Mouse (Mus musculus) Muller cell, postnatal 12 days (primary cell): ENCODE data around the gene Plac1.
"Not testable (repeated sequence)": the region's sequence is repeated elsewhere in the genome, so short reads cannot be mapped to it uniquely, and the experiment has no call there.

Experiments
- DNase-seq: peaks from one replicate; pipeline ENCODE4 v3.0.0-alpha.2; 2015; ENCODE audit errors: inconsistent ontology term

Gene Plac1

DNA sequence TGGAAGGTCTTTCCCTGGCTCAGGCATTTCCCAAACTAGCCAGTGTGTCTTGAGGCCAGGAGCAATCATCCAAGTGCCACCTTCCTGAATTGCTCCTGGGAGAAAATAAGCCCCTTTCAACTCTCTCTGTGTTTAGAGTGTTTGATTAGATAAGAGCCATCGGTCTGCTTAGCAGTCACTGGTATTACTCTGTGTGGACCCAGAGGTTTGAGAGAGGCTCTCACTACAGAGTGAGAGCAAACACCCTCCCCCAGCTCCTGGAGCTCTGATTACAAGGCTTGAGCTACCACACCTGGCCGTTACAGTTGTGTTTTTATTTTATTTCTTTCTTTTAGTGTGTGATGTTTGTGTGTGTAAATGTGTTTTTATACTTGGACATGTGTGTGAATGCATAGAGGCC lies 193.0 kb downstream of the Plac1 start:
- DNase-seq, result no peak

DNA sequence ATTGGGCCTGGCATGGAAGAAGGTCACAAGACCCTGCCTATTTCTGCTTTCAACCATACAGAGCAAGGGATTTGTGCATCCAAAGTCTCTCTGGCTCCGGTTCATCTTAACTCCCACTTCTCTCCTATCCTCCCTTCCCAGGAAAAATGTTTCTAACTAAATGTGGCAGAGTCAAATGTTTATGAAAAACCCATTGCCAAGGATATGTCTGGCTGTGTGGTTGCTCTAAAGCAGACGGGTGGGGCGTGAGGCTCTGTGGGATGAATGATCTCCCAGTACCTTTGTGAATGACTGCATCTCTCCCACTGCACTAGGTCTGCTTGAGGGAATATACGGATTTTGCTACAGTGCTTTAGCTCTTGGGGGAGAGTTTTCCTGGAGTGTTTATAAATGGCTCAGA lies 193.9 kb downstream of the Plac1 start:
- DNase-seq, result no peak

DNA sequence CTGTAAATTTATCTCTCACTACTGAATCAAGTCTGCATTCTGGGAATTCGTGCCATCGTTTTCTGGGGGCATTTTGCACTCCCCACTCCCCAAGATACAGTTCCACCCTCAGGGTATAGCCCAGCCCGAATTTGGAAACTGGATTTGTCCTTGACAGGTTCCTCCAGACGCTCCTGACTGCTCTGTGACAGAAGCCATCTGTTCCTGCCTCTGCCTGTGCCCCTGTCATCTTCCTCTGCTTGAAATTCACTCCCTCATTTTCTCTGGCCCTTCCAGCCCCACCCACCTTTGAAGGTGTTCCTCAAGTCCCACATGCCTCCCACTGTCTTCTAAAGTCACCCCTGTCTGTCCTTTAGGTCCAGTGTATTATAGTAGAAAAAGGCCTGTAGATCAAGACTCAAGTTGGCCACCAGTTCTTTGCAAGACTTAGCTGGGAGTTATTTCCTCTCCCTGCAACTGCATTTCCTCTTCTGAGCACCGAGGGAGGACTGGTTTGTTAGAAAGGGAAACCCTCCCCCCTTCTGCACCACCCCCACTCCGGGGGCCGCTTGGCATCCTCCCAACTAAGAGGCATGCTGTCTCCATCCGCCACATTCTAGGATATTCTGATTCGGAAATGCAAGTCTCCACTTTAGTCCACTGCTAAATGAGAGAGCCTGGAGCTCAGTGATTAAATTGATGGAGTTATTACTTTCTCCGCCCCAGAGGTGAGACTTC lies 194.6 kb downstream of the Plac1 start:
- no peak for DNase-seq

DNA sequence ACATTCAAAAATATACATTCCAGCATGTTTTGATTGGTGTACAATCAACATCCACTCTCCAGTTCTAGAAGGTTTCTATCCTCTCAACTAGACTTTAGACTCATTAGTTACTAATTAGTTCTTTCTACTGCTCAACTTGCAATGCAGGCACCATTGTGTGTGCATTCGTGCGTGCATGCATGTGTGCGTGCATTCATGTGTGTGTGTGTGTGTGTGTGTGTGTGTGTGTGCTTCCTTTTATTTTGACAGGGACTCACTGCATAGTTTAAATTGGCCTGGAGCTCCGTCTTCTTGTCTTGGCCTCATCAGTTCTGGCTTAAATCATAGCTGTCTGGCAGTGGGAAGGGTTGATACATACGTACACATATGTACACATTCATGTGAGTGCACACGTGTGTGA lies 198.9 kb downstream of the Plac1 start:
- DNase-seq, result no peak

DNA sequence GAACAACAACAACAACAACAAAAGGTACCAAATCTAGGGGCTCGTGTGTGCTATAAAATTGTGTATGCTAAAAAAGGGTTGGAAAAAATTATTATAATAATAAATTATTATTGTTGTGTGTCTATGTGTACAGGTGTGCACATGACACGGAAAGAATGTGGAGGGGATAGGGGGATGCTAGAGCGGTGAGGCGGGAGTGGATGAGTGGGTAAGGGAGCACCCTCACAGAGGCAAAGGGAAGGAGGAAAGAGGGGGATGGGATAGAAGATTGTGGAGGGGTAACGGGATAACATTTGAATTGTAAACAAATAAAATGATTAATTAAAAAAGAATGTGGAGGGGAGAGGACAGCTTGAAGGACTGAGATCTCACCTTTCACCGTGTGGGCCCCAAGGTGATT lies 199.8 kb downstream of the Plac1 start:
- DNase-seq, result no peak

DNA sequence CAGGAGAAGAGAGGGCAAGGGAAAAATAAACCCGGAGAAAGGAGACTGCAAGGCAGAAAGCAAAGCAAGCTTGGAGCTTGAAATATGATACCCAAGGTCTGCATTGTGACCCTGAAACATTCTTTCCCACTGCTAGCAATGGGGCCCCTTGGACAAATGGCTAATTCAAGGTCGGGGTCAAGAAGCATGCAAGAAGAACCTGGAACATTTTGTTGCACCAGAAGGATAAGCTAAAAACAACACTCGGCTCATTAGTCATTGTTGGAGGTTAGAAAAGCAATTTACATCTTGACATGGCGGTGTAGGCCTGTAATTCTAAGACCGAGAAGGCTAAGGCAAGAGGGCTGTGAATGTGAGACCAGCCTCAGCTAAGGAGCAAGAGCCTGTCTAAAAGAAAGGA lies 200.3 kb downstream of the Plac1 start:
- no peak for DNase-seq

DNA sequence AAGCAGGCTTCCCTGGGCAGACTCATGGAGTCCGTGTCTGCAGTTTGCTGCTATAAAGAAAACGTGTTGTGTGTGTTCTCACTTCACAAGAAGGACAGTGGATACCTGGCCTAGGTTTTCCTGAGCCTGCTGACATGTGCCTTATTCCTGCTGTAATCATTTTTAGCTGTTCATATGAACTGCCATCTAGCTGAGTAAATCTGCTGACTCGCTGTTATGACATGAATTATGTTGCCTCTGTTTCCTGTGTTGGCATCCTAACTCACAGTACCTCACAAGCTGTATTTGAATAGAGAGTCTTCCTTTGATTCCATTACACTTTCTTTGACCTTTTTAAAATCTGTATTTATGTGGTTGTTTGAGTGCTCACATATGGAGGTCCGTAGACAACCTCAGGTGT lies 201.7 kb downstream of the Plac1 start:
- no peak for DNase-seq

DNA sequence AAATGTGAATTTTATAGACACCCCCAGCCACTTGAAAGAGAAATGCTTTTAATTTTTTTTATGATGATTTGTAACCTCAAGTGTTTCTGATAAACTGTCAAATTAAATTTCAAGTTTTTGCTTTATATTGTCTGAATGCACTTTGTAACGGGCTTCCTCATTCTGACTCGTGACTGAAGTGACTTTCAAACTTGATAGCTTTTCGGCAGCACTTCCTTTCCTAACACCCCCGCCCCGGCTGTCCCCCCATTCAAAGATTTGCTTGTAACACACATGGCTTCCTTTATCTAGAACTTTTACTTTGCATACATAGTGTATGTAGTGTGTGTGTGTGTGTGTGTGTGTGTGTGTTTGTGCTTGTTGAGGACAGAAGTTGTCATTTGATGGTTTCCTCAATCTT lies 210.4 kb downstream of the Plac1 start:
- no peak for DNase-seq

DNA sequence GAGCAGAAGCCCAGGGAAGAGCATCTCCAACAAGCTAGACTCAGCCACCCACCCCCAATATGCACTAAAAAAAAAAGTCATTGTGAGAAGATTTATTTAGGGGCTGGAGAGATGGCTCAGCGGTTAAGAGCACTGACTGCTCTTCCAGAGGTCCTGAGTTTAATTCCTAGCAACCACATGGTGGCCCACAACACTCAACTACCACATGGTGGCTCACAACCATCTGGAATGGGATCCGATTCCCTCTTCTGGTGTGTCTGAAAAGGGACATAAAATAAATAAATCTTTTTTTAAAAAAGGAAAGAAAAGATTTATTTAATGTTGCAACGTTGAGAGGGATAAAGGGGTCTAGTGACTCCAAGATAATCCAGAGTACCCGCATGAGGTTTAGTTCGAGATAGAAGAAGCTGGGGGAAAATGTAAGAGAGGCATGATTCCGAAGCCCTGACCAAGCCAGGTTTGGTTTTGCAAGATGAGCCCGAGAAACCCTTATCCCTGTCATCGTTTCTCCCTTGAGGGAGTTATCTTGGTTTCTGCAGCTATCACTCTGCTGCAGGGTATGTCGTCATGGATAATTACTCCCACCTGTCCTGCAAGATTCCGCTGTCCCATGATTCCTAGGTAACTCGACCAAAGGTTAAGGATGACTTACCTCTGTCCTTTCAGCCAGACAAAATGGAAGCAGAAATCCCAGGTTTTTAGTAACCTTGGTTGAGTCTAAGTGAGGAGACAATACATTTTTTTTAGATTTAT lies 214.3 kb downstream of the Plac1 start:
- no peak for DNase-seq

DNA sequence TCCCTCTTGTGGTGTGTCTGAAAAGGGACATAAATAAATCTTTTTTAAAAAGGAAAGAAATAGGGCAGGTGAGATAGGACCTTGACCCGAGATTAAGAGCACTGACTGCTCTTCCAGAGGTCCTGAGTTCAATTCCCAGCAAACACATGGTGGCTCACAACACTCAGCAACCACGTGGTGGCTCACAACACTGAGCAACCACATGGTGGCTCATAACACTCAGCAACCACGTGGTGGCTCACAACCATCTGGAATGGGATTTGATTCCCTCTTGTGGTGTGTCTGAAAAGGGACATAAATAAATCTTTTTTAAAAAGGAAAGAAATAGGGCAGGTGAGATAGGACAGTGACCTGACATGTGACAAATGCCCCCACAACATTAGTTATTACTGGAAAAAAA lies 215.6 kb downstream of the Plac1 start:
- not testable (repeated sequence) for DNase-seq

DNA sequence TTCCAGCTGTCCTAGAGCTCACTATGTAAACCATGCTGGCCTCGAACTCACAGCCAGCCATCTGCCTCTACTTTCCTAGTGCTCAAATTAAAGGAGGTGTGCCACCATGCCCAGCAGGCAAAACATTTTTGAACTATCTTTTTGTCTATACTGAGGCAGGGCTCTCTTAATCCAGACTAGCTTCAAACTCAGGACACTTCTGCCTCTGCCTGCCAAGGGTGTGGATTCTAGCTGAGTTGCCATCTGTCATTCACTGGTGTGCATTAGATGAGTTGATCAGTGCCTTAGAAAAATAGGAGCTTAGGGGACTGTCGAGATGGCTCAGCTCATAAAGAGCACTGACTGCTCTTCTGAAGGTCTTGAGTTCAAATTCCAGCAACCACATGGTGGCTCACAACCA lies 216.9 kb downstream of the Plac1 start:
- DNase-seq, result no peak
